Mouse (Mus musculus) stomach, embryonic 15.5 days (tissue): Measurements from ENCODE around the gene Cbx1. TPM values are rescaled to one million over a fixed set of nuclear protein-coding genes. Genes with fewer than 3 reads are reported as not detected.

Experiments used
- ATAC-seq: fragments of 200-750 bp; cut with Nextera tagmentation; 2 replicates; pipeline ENCODE4 v1.8.0; 2017; ENCODE audit warnings: low read depth, moderate number of reproducible peaks, moderate TSS enrichment; ENCODE audit not compliant: insufficient read depth, low FRiP score
- H3K27ac ChIP-seq: fragments of 300-500 bp; sonication (generic); 2 replicates; pipeline ENCODE4 v1.5.1; 2015; ENCODE audit warnings: mild to moderate bottlenecking, inconsistent platforms
- H3K27me3 ChIP-seq: fragments of 300-500 bp; sonication (generic); replicated peaks from 2 replicates; pipeline ENCODE4 v1.6.1; 2015; ENCODE audit warnings: inconsistent platforms
- H3K36me3 ChIP-seq: fragments of 300-500 bp; sonication (generic); 2 replicates; pipeline ENCODE4 v1.6.1; 2015; ENCODE audit warnings: inconsistent platforms
- H3K4me1 ChIP-seq: fragments of 300-500 bp; sonication (generic); 2 replicates; pipeline ENCODE4 v1.6.1; 2015; ENCODE audit warnings: inconsistent platforms
- H3K4me2 ChIP-seq: fragments of 300-500 bp; sonication (generic); 2 replicates; pipeline ENCODE4 v1.6.1; 2015; ENCODE audit warnings: mild to moderate bottlenecking, inconsistent platforms
- H3K4me3 ChIP-seq: fragments of 300-500 bp; sonication (generic); replicated peaks from 2 replicates; pipeline ENCODE4 v1.5.1; 2015; ENCODE audit warnings: inconsistent platforms
- H3K9ac ChIP-seq: fragments of 300-500 bp; sonication (generic); 2 replicates; pipeline ENCODE4 v1.6.1; 2015; ENCODE audit warnings: inconsistent platforms
- H3K9me3 ChIP-seq: fragments of 300-500 bp; sonication (generic); 2 replicates; pipeline ENCODE4 v1.6.1; 2016; ENCODE audit warnings: inconsistent platforms
- WGBS: fragments of 180-500 bp; shearing (Covaris S2); methylation state at CpG from one replicate; pipeline ENCODE4 v1.1.7; 2015; 5-methylcytosine and 5-hydroxymethylcytosine counted together
- polyA plus RNA-seq: library from polyadenylated mRNA; unstranded; fragments of >200 nt; fragmentation: Nextera tagmentation; extraction: Ambion mirVana; gene quantifications from 2 replicates; pipeline ENCODE4 v1.2.1, GENCODE M21; 2015

Cbx1 gene
- polyA plus RNA-seq, 1 experiment from 2014 or later = 99.2 TPM

GRCm38 (mm10) chr11:96818128-96818710 is 29.3 kb downstream of the Cbx1 start:
- peaks cover 7% of the 10 kb centered on the region for H3K4me1 ChIP-seq
- H3K4me3 ChIP-seq = no peak overlapping the region
- ATAC-seq = no peak
- peaks cover 51% of the 10 kb centered on the region for H3K36me3 ChIP-seq
- 82% methylated on average over 8 of the region's 8 CpGs for WGBS
- no peak overlapping the region for H3K9ac ChIP-seq
- H3K4me2 ChIP-seq = no peak overlapping the region
- no peaks in the 10 kb centered on the region for H3K27me3 ChIP-seq
- H3K9me3 ChIP-seq = no peaks in the 10 kb centered on the region
- no peak overlapping the region for H3K27ac ChIP-seq

- H3K27me3 ChIP-seq = no peaks in the 10 kb centered on the region
- H3K36me3 ChIP-seq = peaks cover 52% of the 10 kb centered on the region
- no peak overlapping the region for H3K4me3 ChIP-seq
- no peak for ATAC-seq
- H3K9ac ChIP-seq = no peak overlapping the region
- H3K9me3 ChIP-seq = no peaks in the 10 kb centered on the region
- no peak overlapping the region for H3K4me2 ChIP-seq
- WGBS = 85% methylated on average over 10 of the region's 10 CpGs
- H3K27ac ChIP-seq = no peak overlapping the region
- H3K4me1 ChIP-seq = peaks cover 42% of the 10 kb centered on the region
These were observed 33.0 kb downstream of the Cbx1 start for GRCm38 (mm10) chr11:96821956-96822355.

- Histone ChIP-seq H3K27ac (peak overlapping the region; percentile 84; the same call in 1 of the 2 replicates), H3K36me3 (peaks cover 53% of the 10 kb centered on the region), H3K9me3 (no peaks in the 10 kb centered on the region), H3K9ac (no peak overlapping the region), H3K4me1 (peaks cover 52% of the 10 kb centered on the region), H3K4me3 (peak overlapping the region; percentile 47), H3K4me2 (peak overlapping the region; percentile 95), H3K27me3 (no peaks in the 10 kb centered on the region)
- 34% methylated on average over 4 of the region's 4 CpGs for WGBS
- ATAC-seq = no peak
These were observed 33.9 kb downstream of the Cbx1 start for GRCm38 (mm10) chr11:96822675-96823470.

- Histone ChIP-seq H3K9me3 (no peaks in the 10 kb centered on the region), H3K36me3 (peaks cover 48% of the 10 kb centered on the region), H3K9ac (peak overlapping the region; percentile 25), H3K4me3 (peak overlapping the region; percentile 47), H3K27me3 (no peaks in the 10 kb centered on the region), H3K4me1 (peaks cover 57% of the 10 kb centered on the region), H3K27ac (peak overlapping the region; percentile 84), H3K4me2 (peak overlapping the region; percentile 95)
- ATAC-seq = peak; percentile 4; the same call in 1 of the 2 replicates
- WGBS = 9% methylated on average over 13 of the region's 13 CpGs
These were observed 34.5 kb downstream of the Cbx1 start for GRCm38 (mm10) chr11:96823471-96823837.

DNA sequence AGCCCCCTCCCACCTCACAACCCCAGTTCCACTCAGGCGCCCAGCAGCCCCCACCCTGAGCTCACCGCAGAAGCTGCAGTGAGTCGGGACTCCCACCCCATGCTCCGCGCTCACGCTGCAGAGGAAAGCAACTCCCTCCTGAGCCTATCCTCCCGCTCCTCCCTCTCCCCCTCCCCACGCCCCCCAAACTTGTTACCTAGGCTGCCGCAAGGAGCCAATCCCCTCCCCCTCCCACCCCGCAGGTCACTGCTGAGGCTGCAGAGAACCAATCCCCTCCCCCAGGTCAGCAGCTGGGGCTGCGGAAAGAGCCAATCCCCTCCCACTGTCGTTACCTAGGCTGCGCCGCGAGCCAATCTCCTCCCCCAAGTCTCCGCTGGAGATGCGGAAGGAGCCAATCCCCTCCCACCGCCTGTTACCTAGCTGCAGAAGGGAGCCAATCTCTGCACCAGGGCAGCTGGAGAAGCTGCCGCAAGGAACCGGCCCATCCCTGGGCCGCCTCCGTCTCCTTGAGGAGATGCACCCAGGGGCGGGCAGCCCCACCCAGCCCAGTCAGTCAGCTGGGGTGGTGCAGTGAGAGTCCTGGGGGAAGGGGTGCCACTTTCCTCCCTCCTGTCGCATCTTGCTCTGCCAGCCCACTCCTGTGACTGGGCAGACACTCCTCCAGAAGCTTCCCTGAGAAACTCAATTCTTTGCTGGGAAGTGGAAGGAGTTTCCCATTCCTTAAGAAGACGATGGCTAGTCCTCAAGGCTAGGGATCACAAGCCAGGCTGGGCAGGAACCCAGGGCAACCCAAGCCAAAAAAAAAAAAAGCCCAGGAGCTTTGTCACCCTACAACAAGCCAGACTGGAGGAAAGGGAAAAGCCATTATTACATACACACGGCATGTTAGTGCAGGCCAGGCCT is 35.2 kb downstream of the Cbx1 start:
- H3K4me1 ChIP-seq = peaks cover 61% of the 10 kb centered on the region
- peak overlapping the region; percentile 84 for H3K27ac ChIP-seq
- no peaks in the 10 kb centered on the region for H3K9me3 ChIP-seq
- peak overlapping the region; percentile 25; the same call in 1 of the 2 replicates for H3K9ac ChIP-seq
- peaks cover 41% of the 10 kb centered on the region for H3K36me3 ChIP-seq
- under 1% methylated on average over 23 of the region's 26 CpGs for WGBS
- ATAC-seq = peak; percentile 88
- H3K4me3 ChIP-seq = peak overlapping the region; percentile 47
- peak overlapping the region; percentile 95 for H3K4me2 ChIP-seq
- no peaks in the 10 kb centered on the region for H3K27me3 ChIP-seq

DNA sequence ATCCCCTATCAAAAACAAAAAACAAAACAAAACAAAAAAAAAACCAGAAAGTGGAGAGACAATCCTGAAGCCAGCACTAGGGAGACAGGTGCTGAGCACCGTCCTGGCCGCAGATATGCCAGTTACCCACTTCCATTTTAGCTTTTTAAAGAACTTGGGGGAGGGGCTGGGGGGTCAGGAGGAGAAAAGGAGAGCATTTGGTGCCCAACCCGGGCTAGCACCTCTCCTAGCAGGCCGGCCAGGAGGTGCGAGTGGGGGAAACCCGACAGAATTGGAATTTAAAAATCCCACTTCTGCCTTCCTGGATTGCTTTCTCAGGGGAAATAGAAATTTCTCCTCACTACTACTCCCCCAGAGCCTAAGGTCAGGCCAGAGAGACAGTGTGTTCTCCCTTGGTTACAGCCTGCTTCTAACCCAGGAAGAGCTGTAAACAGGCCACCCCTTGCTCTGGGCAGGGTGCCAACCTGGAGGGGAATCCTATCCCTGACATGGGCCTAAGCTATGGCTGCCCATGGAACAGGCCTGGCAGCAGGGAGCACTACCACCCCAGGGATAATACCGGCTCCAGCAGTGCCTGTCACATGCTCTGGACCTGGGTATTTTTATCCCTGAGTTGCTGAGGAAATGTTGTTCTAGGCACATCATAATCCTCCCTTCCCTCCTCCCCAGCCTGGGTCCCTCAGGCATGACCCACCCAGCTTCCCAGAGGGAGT is 36.0 kb downstream of the Cbx1 start:
- ATAC-seq = no peak
- Histone ChIP-seq H3K4me2 (peak overlapping the region; percentile 95), H3K4me3 (peak overlapping the region; percentile 47), H3K36me3 (peaks cover 34% of the 10 kb centered on the region), H3K27me3 (no peaks in the 10 kb centered on the region), H3K27ac (peak overlapping the region; percentile 84), H3K9ac (no peak overlapping the region), H3K9me3 (no peaks in the 10 kb centered on the region), H3K4me1 (peaks cover 61% of the 10 kb centered on the region)
- 38% methylated on average over 7 of the region's 7 CpGs for WGBS

- Histone ChIP-seq H3K4me3 (no peak overlapping the region; the same call in 1 of the 2 replicates), H3K9me3 (no peaks in the 10 kb centered on the region), H3K4me1 (peaks cover 61% of the 10 kb centered on the region), H3K9ac (no peak overlapping the region), H3K27me3 (no peaks in the 10 kb centered on the region), H3K27ac (peak overlapping the region; percentile 44), H3K36me3 (peaks cover 19% of the 10 kb centered on the region), H3K4me2 (peak overlapping the region; percentile 41)
- ATAC-seq = no peak
- 52% methylated on average over 2 of the region's 2 CpGs for WGBS
These were observed 37.6 kb downstream of the Cbx1 start for GRCm38 (mm10) chr11:96826481-96826880.

DNA sequence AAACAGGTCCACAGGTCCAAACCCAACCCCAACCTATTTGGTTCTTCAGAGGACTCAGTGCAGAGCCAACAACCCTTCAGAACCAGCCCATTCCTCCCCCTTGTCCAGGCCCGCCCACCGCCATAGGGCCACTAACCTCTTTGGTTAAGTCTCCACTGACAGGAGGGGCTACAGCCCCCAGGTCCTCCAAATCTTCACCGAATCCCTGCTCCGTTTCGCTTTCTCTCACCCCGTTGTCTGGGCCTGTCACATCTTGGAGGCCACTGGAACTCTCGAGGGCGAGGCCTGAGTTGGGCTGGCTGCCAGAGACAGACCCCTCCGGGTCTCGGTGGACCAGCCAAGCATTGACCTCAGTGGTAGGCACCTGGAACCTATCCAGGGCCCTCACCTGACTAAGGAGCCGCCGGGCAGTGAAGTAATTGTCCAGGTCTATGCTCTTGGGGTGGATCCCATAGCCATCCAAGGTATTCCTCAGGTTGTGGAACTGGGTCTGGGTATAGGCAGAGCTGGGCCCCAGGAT is 38.2 kb downstream of the Cbx1 start:
- WGBS = 75% methylated on average over 12 of the region's 12 CpGs

GRCm38 (mm10) chr11:96827917-96828316 is 39.0 kb downstream of the Cbx1 start:
- Histone ChIP-seq H3K9ac (no peak overlapping the region), H3K9me3 (no peaks in the 10 kb centered on the region), H3K27me3 (no peaks in the 10 kb centered on the region), H3K4me2 (peak overlapping the region; percentile 41), H3K4me3 (no peak overlapping the region; the same call in 1 of the 2 replicates), H3K36me3 (0 out of 2 replicates have a peak, but pooled peaks cover 13% of the 10 kb centered on the region), H3K27ac (peak overlapping the region; percentile 21; the same call in 1 of the 2 replicates), H3K4me1 (peaks cover 57% of the 10 kb centered on the region)
- ATAC-seq = no peak
- 71% methylated on average over 9 of the region's 9 CpGs for WGBS

More for the DNA sequence above, 38.2 kb downstream of the Cbx1 start:
- ATAC-seq = no peak
- Histone ChIP-seq H3K27ac (peak overlapping the region; percentile 26; the same call in 1 of the 2 replicates), H3K4me2 (peak overlapping the region; percentile 41), H3K9me3 (no peaks in the 10 kb centered on the region), H3K4me3 (no peak overlapping the region; the same call in 1 of the 2 replicates), H3K9ac (no peak overlapping the region), H3K27me3 (no peaks in the 10 kb centered on the region), H3K4me1 (peaks cover 61% of the 10 kb centered on the region), H3K36me3 (0 out of 2 replicates have a peak, but pooled peaks cover 13% of the 10 kb centered on the region)

DNA sequence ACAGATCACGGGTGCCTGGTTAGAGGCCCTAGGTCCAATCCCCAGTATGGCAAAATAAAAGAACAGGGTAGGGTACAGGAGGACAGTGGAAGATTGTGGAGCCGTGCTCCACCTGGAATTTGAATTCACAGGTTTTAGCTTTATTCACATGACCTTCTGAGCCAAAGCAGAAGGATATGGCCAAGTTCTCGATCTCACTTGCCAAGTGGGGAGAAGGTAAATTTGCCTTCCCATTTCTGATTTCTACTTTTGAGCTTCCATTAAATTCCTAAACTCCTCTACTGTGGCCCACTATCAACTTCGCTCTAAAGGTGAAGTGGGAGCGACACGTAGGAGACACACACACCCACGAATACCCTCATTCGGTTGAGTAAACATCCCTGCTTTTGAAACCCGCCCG is 40.0 kb downstream of the Cbx1 start:
- no peak for ATAC-seq
- peaks cover 47% of the 10 kb centered on the region for H3K4me1 ChIP-seq
- 9% methylated on average over 10 of the region's 10 CpGs for WGBS

GRCm38 (mm10) chr11:96829403-96829812 is 40.5 kb downstream of the Cbx1 start:
- Histone ChIP-seq H3K4me2 (peak overlapping the region; percentile 71), H3K27ac (peak overlapping the region; percentile 98), H3K36me3 (0 out of 2 replicates have a peak, but pooled peaks cover 13% of the 10 kb centered on the region), H3K9ac (peak overlapping the region; percentile 85), H3K4me1 (peaks cover 44% of the 10 kb centered on the region), H3K9me3 (no peaks in the 10 kb centered on the region), H3K27me3 (no peaks in the 10 kb centered on the region), H3K4me3 (peak overlapping the region; percentile 77)
- 0% methylated on average over 33 of the region's 33 CpGs for WGBS
- peak; percentile 82 for ATAC-seq

More for the DNA sequence above, 40.0 kb downstream of the Cbx1 start:
- Histone ChIP-seq H3K9ac (peak overlapping the region; percentile 85), H3K36me3 (0 out of 2 replicates have a peak, but pooled peaks cover 13% of the 10 kb centered on the region), H3K27ac (peak overlapping the region; percentile 98), H3K4me3 (peak overlapping the region; percentile 77), H3K9me3 (no peaks in the 10 kb centered on the region), H3K4me2 (peak overlapping the region; percentile 71), H3K27me3 (no peaks in the 10 kb centered on the region)
